Mouse (Mus musculus): ENCODE measurements around the gene Ispd. TPM values are rescaled to one million over a fixed set of nuclear protein-coding genes. Genes with fewer than 3 reads are reported as not detected.

The Ispd gene
- polyA plus RNA-seq, 1 experiment from 2014 or later: 12.7 TPM

DNA sequence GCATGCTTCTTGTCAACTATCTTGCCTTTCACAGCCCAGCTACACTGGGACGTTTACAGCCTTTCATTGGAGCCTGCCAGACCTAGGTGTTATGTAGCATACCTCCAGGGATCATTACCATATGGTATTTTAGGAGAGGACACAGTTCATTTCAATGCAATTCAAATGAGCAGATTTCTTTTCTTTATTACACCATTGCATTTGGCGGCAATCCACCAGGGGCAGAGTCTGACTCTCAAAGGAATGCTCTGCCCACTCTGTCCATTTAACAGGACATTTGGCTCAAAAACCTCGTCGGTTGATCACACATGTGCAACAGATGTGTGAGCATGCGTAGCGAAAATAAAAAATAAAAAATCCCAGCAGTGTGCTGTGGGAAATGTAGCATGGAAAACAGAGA, 340.0 kb downstream of the Ispd start:
- WGBS: 25% methylated on average over 6 of the region's 6 CpGs
- ATAC-seq (ENCODE audit: insufficient number of reproducible peaks, insufficient read depth, low FRiP score, low TSS enrichment, low read depth): no peak
- Histone ChIP-seq H3K27ac (peak overlapping the region; percentile 11; the same call in 1 of the 2 replicates), H3K9me3 (no peaks in the 10 kb centered on the region), H3K4me1 (peaks cover 14% of the 10 kb centered on the region), H3K27me3 (0 out of 2 replicates have a peak, but pooled peaks cover 5% of the 10 kb centered on the region), H3K9ac (no peak overlapping the region), H3K4me3 (no peak overlapping the region), H3K36me3 (no peaks in the 10 kb centered on the region), H3K4me2 (no peak overlapping the region)

DNA sequence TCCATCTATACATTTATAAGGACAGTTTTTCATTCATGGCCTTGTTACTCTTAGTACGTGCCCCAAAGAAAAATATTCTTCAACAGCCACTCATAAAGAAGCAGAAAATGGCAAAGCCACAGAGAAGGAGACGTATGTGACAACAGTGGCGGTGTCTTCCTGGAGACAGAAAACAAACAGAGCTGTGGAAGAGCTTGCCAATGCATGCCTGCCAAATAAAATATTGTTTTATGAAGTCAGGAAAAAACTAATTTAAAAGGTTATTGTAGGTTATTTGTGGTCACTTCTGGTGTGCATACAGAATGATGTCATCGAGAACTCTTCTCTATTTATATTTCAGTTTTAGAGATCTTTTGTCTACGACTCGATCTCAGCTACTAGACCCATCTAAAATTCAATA, 341.5 kb downstream of the Ispd start:
- no peak for ATAC-seq (ENCODE audit: insufficient number of reproducible peaks, insufficient read depth, low FRiP score, low TSS enrichment, low read depth)
- no peak overlapping the region for H3K4me3 ChIP-seq
- H3K9me3 ChIP-seq: no peaks in the 10 kb centered on the region
- 0 out of 2 replicates have a peak, but pooled peaks cover 5% of the 10 kb centered on the region for H3K27me3 ChIP-seq
- no peak overlapping the region for H3K27ac ChIP-seq
- WGBS: 83% methylated on average over 6 of the region's 6 CpGs
- no peaks in the 10 kb centered on the region for H3K36me3 ChIP-seq
- no peak overlapping the region for H3K4me2 ChIP-seq
- peaks cover 10% of the 10 kb centered on the region for H3K4me1 ChIP-seq
- H3K9ac ChIP-seq: no peak overlapping the region

DNA sequence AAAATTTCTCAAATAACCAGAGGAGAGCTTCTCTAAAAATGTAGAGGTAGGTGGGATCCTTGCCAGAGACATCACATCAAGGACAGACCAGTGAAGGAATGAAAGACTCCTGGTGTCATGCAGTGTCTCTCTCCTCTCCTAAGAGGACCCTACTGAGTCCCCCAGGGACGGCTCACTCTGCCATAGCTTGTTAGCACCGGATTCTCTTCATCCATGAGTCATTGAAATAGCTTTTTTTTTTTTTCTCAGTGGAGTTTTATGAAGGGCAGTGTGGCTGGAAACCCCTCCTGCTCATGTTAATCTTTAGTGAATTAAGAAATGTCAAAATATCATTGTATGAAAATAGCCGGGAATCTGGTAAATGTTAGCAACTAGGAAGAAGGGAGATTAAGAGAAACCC, 342.1 kb downstream of the Ispd start:
- Histone ChIP-seq H3K27ac (no peak overlapping the region), H3K27me3 (0 out of 2 replicates have a peak, but pooled peaks cover 1% of the 10 kb centered on the region), H3K4me2 (no peak overlapping the region), H3K9ac (no peak overlapping the region), H3K4me3 (no peak overlapping the region), H3K4me1 (peaks cover 5% of the 10 kb centered on the region), H3K9me3 (no peaks in the 10 kb centered on the region), H3K36me3 (no peaks in the 10 kb centered on the region)
- ATAC-seq (ENCODE audit: insufficient number of reproducible peaks, insufficient read depth, low FRiP score, low TSS enrichment, low read depth): no peak
- WGBS: 45% methylated on average over 3 of the region's 3 CpGs

DNA sequence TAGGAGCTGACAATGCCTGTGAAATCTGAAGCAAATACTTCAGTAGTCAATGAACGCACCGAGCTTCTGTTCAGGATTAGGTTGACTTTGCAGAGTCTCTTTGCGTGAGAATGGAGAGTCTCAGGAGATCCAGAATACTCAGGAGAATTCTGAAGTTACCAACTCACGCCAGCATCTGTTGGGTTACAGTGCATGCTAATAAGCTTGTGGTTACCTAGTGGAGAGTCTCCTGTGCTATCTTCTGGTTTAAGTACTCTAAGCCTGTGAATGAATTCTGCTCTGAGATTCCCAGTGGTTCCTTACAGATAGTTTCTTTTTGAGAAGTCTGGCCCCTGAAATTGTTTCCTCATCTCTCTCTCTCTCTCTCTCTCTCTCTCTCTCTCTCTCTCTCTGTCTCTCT, 343.0 kb downstream of the Ispd start:
- Histone ChIP-seq H3K9ac (no peak overlapping the region), H3K36me3 (no peaks in the 10 kb centered on the region), H3K4me1 (peaks cover 4% of the 10 kb centered on the region; the same call in 1 of the 2 replicates), H3K27ac (no peak overlapping the region), H3K9me3 (no peaks in the 10 kb centered on the region), H3K27me3 (no peaks in the 10 kb centered on the region), H3K4me2 (no peak overlapping the region), H3K4me3 (no peak overlapping the region)
- no peak for ATAC-seq (ENCODE audit: insufficient number of reproducible peaks, insufficient read depth, low FRiP score, low TSS enrichment, low read depth)
- WGBS: 70% methylated on average over 4 of the region's 4 CpGs

DNA sequence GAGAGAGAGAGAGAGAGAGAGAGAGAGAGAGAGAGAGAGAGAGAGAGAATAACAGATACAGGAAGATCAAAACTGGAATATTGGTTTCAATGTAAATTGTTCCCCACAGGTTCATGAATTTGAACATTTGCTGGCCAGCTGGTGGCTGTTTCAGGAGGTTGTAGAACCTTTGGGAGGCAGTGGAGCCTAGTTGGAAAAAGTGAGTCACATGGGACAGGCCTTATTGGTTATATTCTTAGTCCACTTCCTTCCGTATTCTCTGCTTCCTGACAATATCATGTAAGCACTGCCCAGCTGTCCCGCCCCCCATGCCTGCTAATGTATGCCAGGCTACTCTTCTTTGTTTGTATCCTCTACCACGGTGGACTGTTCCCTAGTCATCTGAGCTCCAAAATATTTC, 344.0 kb downstream of the Ispd start:
- H3K4me1 ChIP-seq: peaks cover 4% of the 10 kb centered on the region; the same call in 1 of the 2 replicates
- 78% methylated on average over 3 of the region's 3 CpGs for WGBS
- no peak overlapping the region for H3K4me2 ChIP-seq
- H3K36me3 ChIP-seq: no peaks in the 10 kb centered on the region
- ATAC-seq (ENCODE audit: insufficient number of reproducible peaks, insufficient read depth, low FRiP score, low TSS enrichment, low read depth): no peak
- no peak overlapping the region for H3K27ac ChIP-seq
- no peaks in the 10 kb centered on the region for H3K27me3 ChIP-seq
- no peak overlapping the region for H3K9ac ChIP-seq
- no peaks in the 10 kb centered on the region for H3K9me3 ChIP-seq
- H3K4me3 ChIP-seq: no peak overlapping the region

DNA sequence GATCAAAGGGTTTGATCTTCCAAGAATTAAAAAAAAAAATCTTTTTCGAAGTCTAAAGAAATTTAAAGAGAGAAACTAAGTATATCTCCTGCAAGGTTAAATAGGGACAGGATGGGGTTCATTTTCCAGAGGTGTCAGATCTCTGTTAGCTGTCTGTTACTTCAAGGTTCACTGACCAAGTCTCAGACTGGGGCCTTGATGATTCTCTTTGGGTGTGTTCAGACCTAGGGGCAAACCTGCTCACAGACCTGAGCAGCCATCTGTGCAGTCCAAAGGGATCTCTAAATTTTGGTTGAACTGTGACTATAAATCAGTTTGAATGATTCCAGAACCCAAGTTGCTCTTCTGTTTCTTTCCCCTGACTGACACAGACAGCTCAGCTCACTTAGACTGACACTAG, 344.8 kb downstream of the Ispd start:
- Histone ChIP-seq H3K4me2 (no peak overlapping the region), H3K9me3 (no peaks in the 10 kb centered on the region), H3K4me3 (no peak overlapping the region), H3K4me1 (peaks cover 4% of the 10 kb centered on the region; the same call in 1 of the 2 replicates), H3K27ac (no peak overlapping the region), H3K36me3 (no peaks in the 10 kb centered on the region), H3K9ac (no peak overlapping the region), H3K27me3 (no peaks in the 10 kb centered on the region)
- WGBS: 63% methylated on average over 1 of the region's 1 CpGs
- ATAC-seq (ENCODE audit: insufficient number of reproducible peaks, insufficient read depth, low FRiP score, low TSS enrichment, low read depth): no peak

DNA sequence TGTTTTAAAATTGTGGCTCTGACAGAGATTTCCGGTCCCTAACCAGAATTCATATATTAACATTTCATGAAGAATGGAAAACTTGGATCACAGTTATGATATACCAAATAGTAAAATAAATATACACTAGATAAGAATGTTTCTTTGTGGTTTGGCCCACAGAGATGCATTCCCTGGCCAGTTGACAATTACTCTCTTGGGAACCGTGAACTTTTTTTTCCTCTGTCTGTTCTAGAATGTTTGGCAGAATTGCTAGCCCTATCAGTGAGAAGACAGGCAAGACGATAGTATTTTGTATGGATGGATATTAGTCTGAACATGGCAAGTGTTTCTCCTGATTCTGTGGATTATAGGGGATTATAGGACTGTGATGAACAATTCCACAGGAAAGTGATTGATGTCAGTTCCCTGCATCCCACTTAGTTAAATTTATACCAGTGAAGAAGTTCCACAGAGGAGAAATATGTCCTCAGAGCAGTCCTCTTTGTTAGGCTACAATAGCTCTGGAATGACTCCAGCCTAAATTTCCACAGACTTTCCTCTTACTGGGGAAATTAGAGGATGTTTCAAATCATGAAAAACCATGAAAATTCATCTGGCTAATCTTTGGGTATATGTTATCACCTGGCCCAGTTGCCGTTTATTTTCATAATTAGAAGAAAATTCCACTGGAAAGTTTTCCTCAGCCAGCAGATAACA, 352.6 kb downstream of the Ispd start:
- H3K4me3 ChIP-seq: no peak overlapping the region
- no peaks in the 10 kb centered on the region for H3K4me1 ChIP-seq
- H3K36me3 ChIP-seq: no peaks in the 10 kb centered on the region
- no peak overlapping the region for H3K4me2 ChIP-seq
- 78% methylated on average over 4 of the region's 4 CpGs for WGBS
- no peak overlapping the region for H3K9ac ChIP-seq
- H3K27me3 ChIP-seq: no peaks in the 10 kb centered on the region
- no peak overlapping the region for H3K27ac ChIP-seq
- no peaks in the 10 kb centered on the region for H3K9me3 ChIP-seq
- ATAC-seq (ENCODE audit: insufficient number of reproducible peaks, insufficient read depth, low FRiP score, low TSS enrichment, low read depth): no peak

Other genes with a start within 250 kb of the Ispd start
- 40.4 and 45.4 TPM in 2 replicates for gene Ankmy2, start 224.3 kb upstream of the Ispd start, polyA plus RNA-seq (2015; fragmentation: Nextera tagmentation; extraction: Ambion mirVana)
- 243 and 276 TPM in 2 replicates for gene Bzw2, start 223.4 kb upstream of the Ispd start, polyA plus RNA-seq (2015; fragmentation: Nextera tagmentation; extraction: Ambion mirVana)
- not detected in 2 replicates for gene Lrrc72, start 128.1 kb upstream of the Ispd start, polyA plus RNA-seq (2015; fragmentation: Nextera tagmentation; extraction: Ambion mirVana)
- 180 and 202 TPM in 2 replicates for gene Sostdc1, start 67.3 kb upstream of the Ispd start, polyA plus RNA-seq (2015; fragmentation: Nextera tagmentation; extraction: Ambion mirVana)
- gene D630036H23Rik, start 731 bp downstream of the Ispd start, polyA plus RNA-seq (2015; fragmentation: Nextera tagmentation; extraction: Ambion mirVana): 1.8 and 2.6 TPM in 2 replicates

Data from embryonic facial prominence, embryonic 13.5 days (tissue).